Mouse (Mus musculus) bone marrow, adult 2 months (tissue): ENCODE results near the gene Fars2. TPM values are rescaled to one million over a fixed set of nuclear protein-coding genes. Genes with fewer than 3 reads are reported as not detected.

ENCODE experiments used
- H3K27ac ChIP-seq: fragments of 200-500 bp; 2 replicates; pipeline ENCODE4 v1.5.1; 2012; ENCODE audit warnings: low read depth, mild to moderate bottlenecking, control low read depth, inconsistent platforms, low read length; ENCODE audit not compliant: control insufficient read depth, poor library complexity, insufficient read depth
- H3K4me1 ChIP-seq: fragments of 200-500 bp; 2 replicates; pipeline ENCODE4 v1.6.1; 2011; ENCODE audit warnings: low read length; ENCODE audit not compliant: control insufficient read depth, insufficient read depth
- H3K4me3 ChIP-seq: fragments of 200-500 bp; replicated peaks from 2 replicates; pipeline ENCODE3; 2011; ENCODE audit warnings: mild to moderate bottlenecking, low read depth, low read length, control low read depth; ENCODE audit not compliant: control insufficient read depth
- CTCF ChIP-seq: fragments of 200-500 bp; IDR thresholded peaks from 2 replicates; pipeline ENCODE4 v1.5.1; 2011; ENCODE audit warnings: low read length, control low read depth; ENCODE audit not compliant: control insufficient read depth, insufficient read depth
- POLR2A ChIP-seq: fragments of 200-500 bp; IDR thresholded peaks from 2 replicates; pipeline ENCODE4 v1.6.1; 2011; ENCODE audit warnings: low read depth, mild to moderate bottlenecking, control low read depth, low read length, borderline replicate concordance; ENCODE audit not compliant: control insufficient read depth
- WGBS: fragments of 180-500 bp; shearing (Covaris S2); methylation state at CpG from one replicate; pipeline ENCODE4 v1.1.7; 2018; 5-methylcytosine and 5-hydroxymethylcytosine counted together
- polyA plus RNA-seq: library from polyadenylated mRNA; stranded (reverse); fragments of >200 nt; gene quantifications from 2 replicates; pipeline ENCODE4 v1.2.4, GENCODE M21; 2011; ENCODE audit warnings: low replicate concordance; ENCODE audit not compliant: missing spikeins, insufficient read depth, insufficient read length

Gene Fars2
- polyA plus RNA-seq, 1 experiment: 29.7 TPM

GRCm38 (mm10) chr13:36696351-36696771 is 579.1 kb downstream of the Fars2 start:
- no peak for TF ChIP-seq POLR2A
- TF ChIP-seq CTCF: no peak
- H3K27ac ChIP-seq: no peak overlapping the region
- no peak overlapping the region for H3K4me3 ChIP-seq
- H3K4me1 ChIP-seq: no peaks in the 10 kb centered on the region
- 49% methylated on average over 8 of the region's 8 CpGs for WGBS

GRCm38 (mm10) chr13:36707088-36707690 is 590.0 kb downstream of the Fars2 start:
- WGBS: 68% methylated on average over 3 of the region's 3 CpGs
- H3K4me3 ChIP-seq: no peak overlapping the region
- no peak for TF ChIP-seq POLR2A
- no peak for TF ChIP-seq CTCF

GRCm38 (mm10) chr13:36714101-36714500 is 596.9 kb downstream of the Fars2 start:
- H3K4me1 ChIP-seq: no peaks in the 10 kb centered on the region
- no peak overlapping the region for H3K27ac ChIP-seq
- H3K4me3 ChIP-seq: no peak overlapping the region
- TF ChIP-seq CTCF: no peak
- TF ChIP-seq POLR2A: no peak
- 62% methylated on average over 2 of the region's 2 CpGs for WGBS

More at GRCm38 (mm10) chr13:36707088-36707690, 590.0 kb downstream of the Fars2 start:
- no peaks in the 10 kb centered on the region for H3K4me1 ChIP-seq
- no peak overlapping the region for H3K27ac ChIP-seq

- 74% methylated on average over 2 of the region's 2 CpGs for WGBS
- H3K4me3 ChIP-seq: no peak overlapping the region
- no peaks in the 10 kb centered on the region for H3K4me1 ChIP-seq
- H3K27ac ChIP-seq: no peak overlapping the region
- no peak for TF ChIP-seq CTCF
- TF ChIP-seq POLR2A: no peak
Measured at GRCm38 (mm10) chr13:36716708-36717107, 599.5 kb downstream of the Fars2 start.

- 43% methylated on average over 3 of the region's 3 CpGs for WGBS
- TF ChIP-seq POLR2A (no peak), CTCF (no peak)
- no peak overlapping the region for H3K27ac ChIP-seq
- H3K4me3 ChIP-seq: no peak overlapping the region
- no peaks in the 10 kb centered on the region for H3K4me1 ChIP-seq
Measured at GRCm38 (mm10) chr13:36717376-36717775, 600.2 kb downstream of the Fars2 start.

- no peaks in the 10 kb centered on the region for H3K4me1 ChIP-seq
- H3K27ac ChIP-seq: no peak overlapping the region
- 90% methylated on average over 5 of the region's 5 CpGs for WGBS
- TF ChIP-seq CTCF: no peak
- no peak for TF ChIP-seq POLR2A
- no peak overlapping the region for H3K4me3 ChIP-seq
Measured at GRCm38 (mm10) chr13:36720297-36721017, 603.2 kb downstream of the Fars2 start.

GRCm38 (mm10) chr13:36722309-36722708 is 605.1 kb downstream of the Fars2 start:
- no peak overlapping the region for H3K27ac ChIP-seq
- TF ChIP-seq POLR2A (no peak), CTCF (no peak)
- H3K4me3 ChIP-seq: no peak overlapping the region
- H3K4me1 ChIP-seq: no peaks in the 10 kb centered on the region

- no peak for TF ChIP-seq CTCF
- no peak for TF ChIP-seq POLR2A
- 8% methylated on average over 15 of the region's 15 CpGs for WGBS
- Histone ChIP-seq H3K27ac (no peak overlapping the region), H3K4me3 (no peak overlapping the region), H3K4me1 (no peaks in the 10 kb centered on the region)
Measured at GRCm38 (mm10) chr13:36723726-36724300, 606.6 kb downstream of the Fars2 start.
